In genomic region chr1:172481540-172482280, GRCm38 (mm10) we compare ENCODE assay signal across 8 mouse cellular contexts. TPM values are rescaled to one million over a fixed set of nuclear protein-coding genes. Genes with fewer than 3 reads are reported as not detected.
DNase-seq lines count a peak whose midpoint lies in the region; ATAC-seq and TF ChIP-seq lines count a peak whose summit lies in the region.

TSS of gene Igsf9 (plus strand) at chr1:172481788.

- intact Hi-C loops in heart, postnatal 14 days (cut with DNase I): no loop called here

- H3K4me3 ChIP-seq in CH12.LX (replicated peaks in 1 of 3; ENCODE audit: low read depth in 2 of 3, low read length in 2 of 3, poor library complexity in 1 of 3): peak within 1 kb of the TSS; percentile 16 to 52 (median 42)
- peak within 1 kb of the TSS; percentile 87 for H3K4me3 ChIP-seq in forebrain, embryonic 15.5 days
- peak within 1 kb of the TSS; percentile 47 for H3K4me3 ChIP-seq in liver, embryonic 16.5 days (ENCODE audit: low read depth, low read length)
- H3K4me3 ChIP-seq in neural tube, embryonic 13.5 days: peak within 1 kb of the TSS; percentile 57

- H3K27me3 ChIP-seq in CH12.LX (replicated peaks): no peaks in the 10 kb centered on the region
- no peaks in the 10 kb centered on the region for H3K27me3 ChIP-seq in forebrain, embryonic 15.5 days
- peaks cover 15% of the 10 kb centered on the region for H3K27me3 ChIP-seq in liver, embryonic 16.5 days (ENCODE audit: control insufficient read depth, insufficient read depth, low read depth, low read length)
- peaks cover 4% of the 10 kb centered on the region; the same call in 1 of the 2 replicates for H3K27me3 ChIP-seq in neural tube, embryonic 13.5 days

- TF ChIP-seq RAD21 in CH12.LX (IDR thresholded peaks at IDR 0.05; ENCODE audit: low read depth, low read length): peak; percentile 33

- under 1% methylated on average over 38 of the region's 38 CpGs for WGBS in forebrain, embryonic 15.5 days
- WGBS in large intestine, adult 2 months: under 1% methylated on average over 38 of the region's 38 CpGs
- under 1% methylated on average over 38 of the region's 38 CpGs for WGBS in liver, embryonic 16.5 days (ENCODE audit: insufficient replicate concordance)
- WGBS in neural tube, embryonic 13.5 days: under 1% methylated on average over 38 of the region's 38 CpGs

- peaks cover 0 to 57% of the 10 kb centered on the region in 2 experiments for H3K36me3 ChIP-seq in CH12.LX (replicated peaks in 1 of 2; ENCODE audit: control insufficient read depth in 1 of 2, insufficient read depth in 1 of 2, low read length in 1 of 2)
- no peaks in the 10 kb centered on the region for H3K36me3 ChIP-seq in forebrain, embryonic 15.5 days
- no peaks in the 10 kb centered on the region for H3K36me3 ChIP-seq in liver, embryonic 16.5 days (ENCODE audit: control insufficient read depth, insufficient read depth)
- H3K36me3 ChIP-seq in neural tube, embryonic 13.5 days: no peaks in the 10 kb centered on the region

- H3K79me2 ChIP-seq in CH12.LX (replicated peaks; ENCODE audit: control insufficient read depth, extremely low read depth, insufficient read depth, poor library complexity, severe bottlenecking): no peaks in the 10 kb centered on the region

- dilution Hi-C loops in CH12.LX (cut with MboI; ENCODE audit: extremely low pct_ligation_motif_present, extremely low pct_unique_long_range_greater_than_20kb, low sequenced_read_pairs): no loop called here

- peak; percentile 83 for DNase-seq in CH12.LX (ENCODE audit: extremely low read depth)
- peak; percentile 89 to 90 for DNase-seq in heart, postnatal 14 days
- DNase-seq in large intestine, adult 2 months (ENCODE audit: low read depth, low spot score): peak; percentile 97
- DNase-seq in telencephalon, adult 2 months (ENCODE audit: low read depth, low spot score): peak; percentile 81

- peaks cover 5 to 52% of the 10 kb centered on the region in 2 experiments; a peak in 3 of 4 replicates for H3K4me1 ChIP-seq in CH12.LX (ENCODE audit: control insufficient read depth in 1 of 2, insufficient read depth in 2 of 2)
- H3K4me1 ChIP-seq in forebrain, embryonic 15.5 days: peaks cover 46% of the 10 kb centered on the region
- H3K4me1 ChIP-seq in liver, embryonic 16.5 days (ENCODE audit: control insufficient read depth, low read depth, low read length): peaks cover 2% of the 10 kb centered on the region
- peaks cover 50% of the 10 kb centered on the region for H3K4me1 ChIP-seq in neural tube, embryonic 13.5 days (replicated peaks)

- H3K27ac ChIP-seq in CH12.LX (ENCODE audit: insufficient read depth, low read depth): no peak within 1 kb of the TSS
- peak within 1 kb of the TSS; percentile 66 for H3K27ac ChIP-seq in forebrain, embryonic 15.5 days (replicated peaks)
- H3K27ac ChIP-seq in liver, embryonic 16.5 days (ENCODE audit: low read length): peak within 1 kb of the TSS; percentile 28; the same call in 1 of the 2 replicates
- H3K27ac ChIP-seq in neural tube, embryonic 13.5 days (replicated peaks): peak within 1 kb of the TSS; percentile 74

- peak within 1 kb of the TSS; percentile 8; the same call in 1 of the 2 replicates for H3K9ac ChIP-seq in CH12.LX (ENCODE audit: insufficient read depth, low read depth)
- H3K9ac ChIP-seq in forebrain, embryonic 15.5 days (replicated peaks): peak within 1 kb of the TSS; percentile 78
- peak within 1 kb of the TSS; percentile 17; the same call in 1 of the 2 replicates for H3K9ac ChIP-seq in liver, embryonic 16.5 days (ENCODE audit: low read depth, low read length)
- H3K9ac ChIP-seq in neural tube, embryonic 13.5 days: peak within 1 kb of the TSS; percentile 78

- in situ Hi-C loops in CH12.LX (cut with MboI; ENCODE audit: low pct_ligation_motif_present, low pct_unique_long_range_greater_than_20kb, low sequenced_read_pairs): loop anchor here (5.0 kb wide), 1 partner anchor 64 kb away; no protein-coding TSS in a partner anchor

- peak within 1 kb of the TSS; percentile 89 for H3K4me2 ChIP-seq in CH12.LX (ENCODE audit: insufficient read depth, low read depth, poor library complexity, severe bottlenecking)
- H3K4me2 ChIP-seq in forebrain, embryonic 15.5 days (replicated peaks): peak within 1 kb of the TSS; percentile 87
- H3K4me2 ChIP-seq in liver, embryonic 16.5 days (ENCODE audit: low read depth, low read length): peak within 1 kb of the TSS; percentile 60
- H3K4me2 ChIP-seq in neural tube, embryonic 13.5 days: peak within 1 kb of the TSS; percentile 80

- TF ChIP-seq EP300 in CH12.LX (IDR thresholded peaks at IDR 0.05; ENCODE audit: low read length): no peak

- peak; percentile 86 for ATAC-seq in cerebellum, adult (ENCODE audit: insufficient number of reproducible peaks, low FRiP score, low TSS enrichment)
- ATAC-seq in forebrain, embryonic 15.5 days (replicated peaks): peak; percentile 96
- ATAC-seq in liver, embryonic 16.5 days (ENCODE audit: low read depth): peak; percentile 87
- ATAC-seq in neural tube, embryonic 13.5 days (ENCODE audit: low read depth): peak; percentile 96

- no peak for TF ChIP-seq POLR2A in CH12.LX (IDR thresholded peaks at IDR 0.05; ENCODE audit: low read depth, low read length)

- TF ChIP-seq CTCF in CH12.LX (conservative IDR thresholded peaks at IDR 0.05 in 1 of 2, IDR thresholded peaks at IDR 0.05 in 1 of 2; ENCODE audit: low read depth in 2 of 2, low read length in 2 of 2): peak in 1 of 2 experiments; percentile 68; a peak in 2 of 4 replicates

- H3K9me3 ChIP-seq in CH12.LX (replicated peaks; ENCODE audit: low read length): no peaks in the 10 kb centered on the region
- H3K9me3 ChIP-seq in forebrain, embryonic 15.5 days: no peaks in the 10 kb centered on the region
- no peaks in the 10 kb centered on the region for H3K9me3 ChIP-seq in liver, embryonic 16.5 days (replicated peaks; ENCODE audit: control insufficient read depth, low read length)
- H3K9me3 ChIP-seq in neural tube, embryonic 13.5 days: no peaks in the 10 kb centered on the region

TF ChIP-seq in CH12.LX, 34 proteins besides CTCF, POLR2A, EP300 and RAD21:
- peak; percentile 55; the same call in 1 of the 2 replicates for TF ChIP-seq TCF12 (IDR thresholded peaks at IDR 0.05; ENCODE audit: low read depth, low read length)
- peak; percentile 44 for TF ChIP-seq SMC3 (IDR thresholded peaks at IDR 0.05; ENCODE audit: low read depth, low read length)
- TF ChIP-seq ELF1 (IDR thresholded peaks at IDR 0.05; ENCODE audit: low read depth, low read length): peak; percentile 58
- no peak for TF ChIP-seq NELFE (IDR thresholded peaks at IDR 0.05; ENCODE audit: low read depth, low read length)
- TF ChIP-seq MAZ (IDR thresholded peaks at IDR 0.05; ENCODE audit: low read depth, low read length): peak; percentile 81
- TF ChIP-seq E2F4 (IDR thresholded peaks at IDR 0.05; ENCODE audit: insufficient replicate concordance, low read depth, low read length): peak; percentile 79; the same call in 1 of the 2 replicates
- TF ChIP-seq CHD2 (IDR thresholded peaks at IDR 0.05; ENCODE audit: low read length): peak; percentile 44
- TF ChIP-seq HCFC1 (IDR thresholded peaks at IDR 0.05; ENCODE audit: low read depth, low read length): peak; percentile 93
- TF ChIP-seq MAX (IDR thresholded peaks at IDR 0.05; ENCODE audit: low read length): peak; percentile 94
- no peak for TF ChIP-seq PAX5 (IDR thresholded peaks at IDR 0.05; ENCODE audit: low read length)
- no peak for TF ChIP-seq UBTF (IDR thresholded peaks at IDR 0.05; ENCODE audit: low read depth, low read length)
- peak; percentile 79 for TF ChIP-seq BHLHE40 (IDR thresholded peaks at IDR 0.05; ENCODE audit: low read depth, low read length)
- peak; percentile 92 for TF ChIP-seq MXI1 (IDR thresholded peaks at IDR 0.05; ENCODE audit: low read depth, low read length)
- TF ChIP-seq KAT2A (IDR thresholded peaks at IDR 0.05; ENCODE audit: insufficient replicate concordance, low read length): peak; percentile 78; the same call in 1 of the 2 replicates
- TF ChIP-seq USF1 (IDR thresholded peaks at IDR 0.05; ENCODE audit: low read depth, low read length): peak; percentile 7
- TF ChIP-seq ZNF384 (IDR thresholded peaks at IDR 0.05; ENCODE audit: low read depth, low read length): no peak
- peak; percentile 88 for TF ChIP-seq MYC (IDR thresholded peaks at IDR 0.05; ENCODE audit: low read depth, low read length)
- TF ChIP-seq ZMIZ1 (IDR thresholded peaks at IDR 0.05; ENCODE audit: low read depth, low read length): 0 out of 2 replicates have a peak, but pooled peaks have one; percentile 32

RNA-seq across cellular contexts. Expression of gene Igsf9, which starts in this region (rescaled TPM):
- total RNA-seq in CH12.LX (2012; rRNA removed) (4.5 and 6.0 TPM in 2 replicates), CH12.LX (2014; rRNA removed) (2.0 and 2.7 TPM in 2 replicates)
- polyA plus RNA-seq in CH12.LX (2012; ENCODE audit: insufficient read length, low read depth): 6.5 and 7.2 TPM in 2 replicates
- polyA plus RNA-seq in forebrain, embryonic 15.5 days (2015; fragmentation: Nextera tagmentation; extraction: Ambion mirVana): 74.0 and 78.3 TPM in 2 replicates
- total RNA-seq in heart, postnatal 14 days (2021): under 1 TPM; 0.49 to 0.76 TPM
- polyA plus RNA-seq in large intestine, adult 2 months (2012; rRNA removed): 109 and 288 TPM in 2 replicates
- polyA plus RNA-seq in liver, embryonic 16.5 days (2015; fragmentation: Nextera tagmentation; extraction: Ambion mirVana): 0.81 and 2.5 TPM in 2 replicates
- 62.6 and 65.9 TPM in 2 replicates for polyA plus RNA-seq in neural tube, embryonic 13.5 days (2015; fragmentation: Nextera tagmentation; extraction: Ambion mirVana)

Comparison
In these comparisons a context has a peak if more than half of its experiments do, and no peak if none do; other contexts are left out.
1. Peak in DNase-seq in heart, postnatal 14 days; RNA of the gene not detected or under 1 TPM.
2. H3K9ac ChIP-seq: peak in every context shown above with its lines; median percentile 78 in forebrain, embryonic 15.5 days; 78 in neural tube, embryonic 13.5 days; 17 in liver, embryonic 16.5 days; 8 in CH12.LX.